Mouse (Mus musculus): ENCODE results near the gene Scin. TPM values are rescaled to one million over a fixed set of nuclear protein-coding genes. Genes with fewer than 3 reads are reported as not detected.

Gene Scin
- polyA plus RNA-seq, 1 experiment from 2014 or later, result not detected

DNA sequence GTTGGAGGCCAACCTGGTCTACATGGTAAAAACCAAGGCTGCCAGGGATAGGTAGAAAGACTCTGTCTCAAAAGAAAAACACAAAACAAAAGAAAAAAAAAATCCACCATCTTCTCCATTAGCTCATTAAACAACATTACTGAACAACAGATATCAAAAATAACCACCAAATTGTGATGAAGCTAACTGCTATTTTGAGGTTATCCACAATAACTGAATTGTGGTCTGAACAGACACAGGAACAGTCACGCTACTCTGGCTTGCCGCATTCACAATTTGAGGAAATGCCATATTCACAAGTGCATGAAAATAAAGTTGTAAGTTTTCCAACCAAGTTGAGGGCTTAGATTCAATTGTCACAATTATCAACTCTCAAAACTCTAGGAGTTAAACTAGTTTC lies 31.7 kb downstream of the Scin start:
- no peak for DNase-seq (ENCODE audit: low spot score)
- H3K9me3 ChIP-seq (replicated peaks), result no peaks in the 10 kb centered on the region
- H3K4me3 ChIP-seq, result no peak overlapping the region
- no peaks in the 10 kb centered on the region for H3K36me3 ChIP-seq
- no peak overlapping the region for H3K27ac ChIP-seq (replicated peaks)
- WGBS, result 97% methylated on average over 2 of the region's 2 CpGs
- no peaks in the 10 kb centered on the region for H3K27me3 ChIP-seq (ENCODE audit: low read depth, poor library complexity, severe bottlenecking)
- no peaks in the 10 kb centered on the region for H3K4me1 ChIP-seq

- H3K36me3 ChIP-seq, result no peaks in the 10 kb centered on the region
- no peak overlapping the region for H3K27ac ChIP-seq (replicated peaks)
- H3K27me3 ChIP-seq (ENCODE audit: low read depth, poor library complexity, severe bottlenecking), result no peaks in the 10 kb centered on the region
- no peaks in the 10 kb centered on the region for H3K9me3 ChIP-seq (replicated peaks)
- H3K4me3 ChIP-seq, result no peak overlapping the region
- no peaks in the 10 kb centered on the region for H3K4me1 ChIP-seq
- 81% methylated on average over 2 of the region's 2 CpGs for WGBS
- no peak for DNase-seq (ENCODE audit: low spot score)
Measured at GRCm38 (mm10) chr12:40099407-40099806, 34.6 kb downstream of the Scin start.

GRCm38 (mm10) chr12:40097449-40097848 lies 36.6 kb downstream of the Scin start:
- no peak overlapping the region for H3K4me3 ChIP-seq
- H3K36me3 ChIP-seq, result no peaks in the 10 kb centered on the region
- no peak for DNase-seq (ENCODE audit: low spot score)
- 94% methylated on average over 4 of the region's 4 CpGs for WGBS
- H3K27me3 ChIP-seq (ENCODE audit: low read depth, poor library complexity, severe bottlenecking), result no peaks in the 10 kb centered on the region
- no peaks in the 10 kb centered on the region for H3K9me3 ChIP-seq (replicated peaks)
- no peaks in the 10 kb centered on the region for H3K4me1 ChIP-seq
- no peak overlapping the region for H3K27ac ChIP-seq (replicated peaks)

- Histone ChIP-seq H3K36me3 (no peaks in the 10 kb centered on the region), H3K9me3 (replicated peaks) (no peaks in the 10 kb centered on the region), H3K27me3 (ENCODE audit: low read depth, poor library complexity, severe bottlenecking) (no peaks in the 10 kb centered on the region), H3K4me1 (no peaks in the 10 kb centered on the region), H3K27ac (replicated peaks) (no peak overlapping the region), H3K4me3 (no peak overlapping the region)
- DNase-seq (ENCODE audit: low spot score), result no peak
- 95% methylated on average over 5 of the region's 5 CpGs for WGBS
Measured at GRCm38 (mm10) chr12:40097023-40097422, 37.0 kb downstream of the Scin start.

DNA sequence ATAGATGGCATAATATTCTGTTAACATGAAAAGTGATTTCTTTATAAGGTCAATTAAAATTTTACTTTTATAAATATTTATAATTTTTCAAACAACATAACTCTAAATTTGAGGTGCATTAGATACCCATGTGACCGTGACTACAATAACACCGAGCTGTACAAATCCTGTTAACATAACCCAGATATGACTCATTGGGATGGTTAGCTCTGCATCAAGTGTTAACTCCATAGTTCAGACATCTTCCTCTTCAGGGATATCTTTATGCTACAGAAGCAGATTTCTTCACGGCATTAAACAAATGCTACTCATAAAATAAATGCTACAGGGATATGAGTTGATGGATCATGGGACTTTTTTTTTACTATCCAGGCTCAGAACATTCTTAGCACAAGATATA lies 37.6 kb downstream of the Scin start:
- H3K27ac ChIP-seq (replicated peaks), result no peak overlapping the region
- no peaks in the 10 kb centered on the region for H3K4me1 ChIP-seq
- H3K36me3 ChIP-seq, result no peaks in the 10 kb centered on the region
- no peak for DNase-seq (ENCODE audit: low spot score)
- no peak overlapping the region for H3K4me3 ChIP-seq
- no peaks in the 10 kb centered on the region for H3K27me3 ChIP-seq (ENCODE audit: low read depth, poor library complexity, severe bottlenecking)
- no peaks in the 10 kb centered on the region for H3K9me3 ChIP-seq (replicated peaks)
- WGBS, result 94% methylated on average over 3 of the region's 3 CpGs

DNA sequence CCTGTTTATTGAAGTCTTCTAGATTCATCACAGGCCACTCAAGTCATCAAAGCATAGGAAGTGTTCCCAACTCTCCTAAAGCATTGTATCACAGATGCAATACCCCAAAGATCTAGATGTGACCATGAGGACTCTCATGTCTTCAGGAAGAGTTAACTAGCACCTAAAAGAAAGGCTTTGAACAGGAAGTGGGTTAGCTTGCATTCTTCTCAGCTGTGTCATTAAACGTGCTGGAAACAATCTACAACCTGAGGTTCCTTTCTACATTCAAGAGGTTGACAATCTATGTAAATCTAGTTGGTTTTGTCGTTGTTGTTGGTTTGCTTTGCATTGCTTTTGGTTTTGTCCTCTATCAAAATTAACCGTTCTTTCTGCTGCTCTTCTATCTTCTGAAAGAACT lies 44.0 kb downstream of the Scin start:
- Histone ChIP-seq H3K9me3 (replicated peaks) (no peaks in the 10 kb centered on the region), H3K4me3 (no peak overlapping the region), H3K36me3 (no peaks in the 10 kb centered on the region), H3K27ac (replicated peaks) (no peak overlapping the region), H3K27me3 (ENCODE audit: low read depth, poor library complexity, severe bottlenecking) (no peaks in the 10 kb centered on the region), H3K4me1 (no peaks in the 10 kb centered on the region)
- no peak for DNase-seq (ENCODE audit: low spot score)
- 80% methylated on average over 3 of the region's 3 CpGs for WGBS

DNA sequence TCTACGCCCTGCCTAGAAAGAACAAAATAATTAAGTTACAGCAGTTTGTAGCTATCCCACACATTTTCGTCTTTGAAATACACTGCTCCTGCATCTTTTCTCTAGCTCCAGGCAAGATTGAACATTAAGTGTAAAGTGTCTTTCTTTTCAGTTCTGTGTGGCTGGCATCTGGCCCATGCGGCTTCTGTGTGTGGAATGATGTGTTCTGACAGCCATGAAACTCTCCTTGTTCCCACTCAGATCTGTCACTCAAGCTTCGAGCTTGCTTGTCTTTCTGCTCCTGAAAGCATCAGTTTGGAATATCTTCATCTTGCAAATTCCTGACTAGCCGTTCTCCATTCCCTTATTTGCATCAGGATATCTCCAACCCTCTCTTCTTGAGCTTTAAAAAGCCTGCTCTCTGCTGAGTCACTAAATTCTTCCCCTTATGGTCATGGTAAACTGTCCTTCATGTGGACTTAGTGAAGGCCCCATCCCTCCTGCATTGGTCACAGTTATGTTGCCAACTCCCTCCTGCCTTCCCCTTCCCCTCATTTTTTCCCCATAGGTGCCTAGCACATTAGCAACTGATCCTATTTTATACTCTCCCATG lies 48.2 kb downstream of the Scin start:
- Histone ChIP-seq H3K36me3 (no peaks in the 10 kb centered on the region), H3K27ac (replicated peaks) (no peak overlapping the region), H3K4me1 (no peaks in the 10 kb centered on the region), H3K9me3 (replicated peaks) (no peaks in the 10 kb centered on the region), H3K4me3 (no peak overlapping the region), H3K27me3 (ENCODE audit: low read depth, poor library complexity, severe bottlenecking) (no peaks in the 10 kb centered on the region)
- DNase-seq (ENCODE audit: low spot score), result peak; percentile 19
- 70% methylated on average over 5 of the region's 5 CpGs for WGBS

GRCm38 (mm10) chr12:40082453-40083238 lies 51.4 kb downstream of the Scin start:
- H3K9me3 ChIP-seq (replicated peaks), result no peaks in the 10 kb centered on the region
- WGBS, result 55% methylated on average over 5 of the region's 6 CpGs
- DNase-seq (ENCODE audit: low spot score), result no peak
- no peaks in the 10 kb centered on the region for H3K27me3 ChIP-seq (ENCODE audit: low read depth, poor library complexity, severe bottlenecking)
- no peak overlapping the region for H3K4me3 ChIP-seq
- no peaks in the 10 kb centered on the region for H3K4me1 ChIP-seq
- H3K36me3 ChIP-seq, result no peaks in the 10 kb centered on the region
- no peak overlapping the region for H3K27ac ChIP-seq (replicated peaks)

GRCm38 (mm10) chr12:40082048-40082447 lies 52.0 kb downstream of the Scin start:
- WGBS, result 80% methylated on average over 5 of the region's 5 CpGs
- no peaks in the 10 kb centered on the region for H3K4me1 ChIP-seq
- DNase-seq (ENCODE audit: low spot score), result no peak

DNA sequence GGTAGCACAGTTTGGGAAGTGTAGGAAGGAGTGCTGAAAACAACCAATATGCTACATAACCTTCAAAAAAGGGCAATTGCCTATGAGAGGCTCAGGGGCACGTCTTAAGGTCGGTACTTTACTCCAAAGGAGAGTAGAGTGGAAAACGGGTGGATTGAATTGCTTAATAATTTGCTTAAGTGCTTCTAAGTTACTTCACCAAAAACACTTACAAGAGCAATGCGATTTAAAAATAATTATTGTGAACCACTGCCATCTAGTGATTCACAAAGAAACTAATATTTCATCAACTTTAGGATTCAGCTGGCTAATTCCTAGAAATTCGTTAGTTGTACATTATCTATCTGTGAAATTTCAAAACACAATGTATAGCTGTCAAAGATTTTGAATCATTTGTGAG lies 60.4 kb downstream of the Scin start:
- WGBS, result 72% methylated on average over 5 of the region's 5 CpGs
- Histone ChIP-seq H3K27ac (replicated peaks) (no peak overlapping the region), H3K4me3 (no peak overlapping the region), H3K27me3 (ENCODE audit: low read depth, poor library complexity, severe bottlenecking) (no peaks in the 10 kb centered on the region), H3K9me3 (replicated peaks) (no peaks in the 10 kb centered on the region), H3K36me3 (no peaks in the 10 kb centered on the region), H3K4me1 (no peaks in the 10 kb centered on the region)
- no peak for DNase-seq (ENCODE audit: low spot score)

More at GRCm38 (mm10) chr12:40082048-40082447, 52.0 kb downstream of the Scin start:
- Histone ChIP-seq H3K36me3 (no peaks in the 10 kb centered on the region), H3K27me3 (ENCODE audit: low read depth, poor library complexity, severe bottlenecking) (no peaks in the 10 kb centered on the region), H3K9me3 (replicated peaks) (no peaks in the 10 kb centered on the region), H3K27ac (replicated peaks) (no peak overlapping the region), H3K4me3 (no peak overlapping the region)

DNA sequence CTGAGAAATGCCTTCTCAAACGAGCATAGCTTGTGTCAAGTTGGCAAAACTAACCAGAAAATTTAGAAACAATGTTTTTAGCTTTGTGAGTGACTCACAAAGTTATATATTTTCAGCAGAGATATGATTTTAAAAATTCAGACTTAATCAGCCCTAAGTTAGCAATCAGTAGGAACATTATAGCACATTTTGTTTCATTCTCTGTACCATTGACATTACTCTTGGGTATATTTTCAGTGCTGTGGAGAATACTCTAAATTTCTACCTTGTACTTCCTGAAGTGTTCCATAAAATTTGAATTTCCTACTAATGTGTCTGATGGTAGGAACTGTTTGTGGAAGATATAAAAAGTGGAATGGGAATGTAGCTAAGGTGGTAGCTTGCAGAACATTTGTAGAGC lies 87.0 kb downstream of the Scin start:
- no peak for DNase-seq (ENCODE audit: low spot score)
- no peaks in the 10 kb centered on the region for H3K4me1 ChIP-seq
- H3K36me3 ChIP-seq, result no peaks in the 10 kb centered on the region
- no peak overlapping the region for H3K4me3 ChIP-seq
- H3K27ac ChIP-seq (replicated peaks), result no peak overlapping the region
- 76% methylated on average over 1 of the region's 1 CpGs for WGBS
- no peaks in the 10 kb centered on the region for H3K27me3 ChIP-seq (ENCODE audit: low read depth, poor library complexity, severe bottlenecking)
- H3K9me3 ChIP-seq (replicated peaks), result no peaks in the 10 kb centered on the region

GRCm38 (mm10) chr12:40043816-40044585 lies 90.0 kb downstream of the Scin start:
- Histone ChIP-seq H3K9me3 (replicated peaks) (no peaks in the 10 kb centered on the region), H3K36me3 (no peaks in the 10 kb centered on the region), H3K4me3 (no peak overlapping the region), H3K4me1 (no peaks in the 10 kb centered on the region), H3K27ac (replicated peaks) (no peak overlapping the region), H3K27me3 (ENCODE audit: low read depth, poor library complexity, severe bottlenecking) (peaks cover 3% of the 10 kb centered on the region; the same call in 1 of the 2 replicates)
- WGBS, result 89% methylated on average over 8 of the region's 8 CpGs
- DNase-seq (ENCODE audit: low spot score), result no peak

DNA sequence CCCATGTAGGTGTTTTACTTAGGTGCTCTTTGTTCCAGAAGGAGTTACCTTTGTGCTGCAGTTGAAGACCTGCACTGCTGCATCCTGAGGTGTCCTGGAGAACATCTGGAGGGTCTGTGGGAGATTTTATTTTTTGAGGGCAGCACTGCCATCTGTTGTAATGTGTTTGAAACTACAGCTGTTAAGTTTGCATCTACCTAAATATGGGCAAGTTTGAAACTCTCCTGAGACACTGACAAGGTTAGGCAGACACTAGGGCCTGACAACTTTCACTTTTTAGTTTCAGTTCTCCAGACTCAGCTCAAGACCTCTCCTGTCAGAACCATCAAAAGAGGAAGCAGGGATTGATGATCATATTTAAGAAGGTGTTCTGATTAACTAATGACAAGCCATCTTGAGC lies 94.0 kb downstream of the Scin start:
- Histone ChIP-seq H3K36me3 (no peaks in the 10 kb centered on the region), H3K27me3 (ENCODE audit: low read depth, poor library complexity, severe bottlenecking) (peaks cover 7% of the 10 kb centered on the region; the same call in 1 of the 2 replicates), H3K27ac (replicated peaks) (no peak overlapping the region), H3K4me1 (peaks cover 20% of the 10 kb centered on the region), H3K9me3 (replicated peaks) (no peaks in the 10 kb centered on the region), H3K4me3 (no peak overlapping the region)
- peak; percentile 25 for DNase-seq (ENCODE audit: low spot score)

Data from midbrain, embryonic 10.5 days (tissue).